Mouse (Mus musculus) CH12F3 (cell line): ENCODE data around the gene Pclo.
"Not testable (repeated sequence)": the region's sequence is repeated elsewhere in the genome, so short reads cannot be mapped to it uniquely, and the experiment has no call there.

Experiments
- in situ Hi-C: fragments of 300-500 bp; cut with MboI; formaldehyde crosslinking; loops from 2 replicates; pipeline ENCODE4 v1.14.3; 2020; ENCODE audit warnings: low sequenced_read_pairs

The Pclo gene

GRCm38 (mm10) chr5:14514631-14515523 lies at the start of gene Pclo:
Gene Pclo (plus strand): TSS chr5:14514918.
- in situ Hi-C loops = no loop called here

GRCm38 (mm10) chr5:14494431-14494830 lies 20.3 kb upstream of the Pclo start:
- in situ Hi-C loops = not testable (repeated sequence)

- in situ Hi-C loops = no loop called here
Observed at GRCm38 (mm10) chr5:14508522-14508921, 6.2 kb upstream of the Pclo start.

DNA sequence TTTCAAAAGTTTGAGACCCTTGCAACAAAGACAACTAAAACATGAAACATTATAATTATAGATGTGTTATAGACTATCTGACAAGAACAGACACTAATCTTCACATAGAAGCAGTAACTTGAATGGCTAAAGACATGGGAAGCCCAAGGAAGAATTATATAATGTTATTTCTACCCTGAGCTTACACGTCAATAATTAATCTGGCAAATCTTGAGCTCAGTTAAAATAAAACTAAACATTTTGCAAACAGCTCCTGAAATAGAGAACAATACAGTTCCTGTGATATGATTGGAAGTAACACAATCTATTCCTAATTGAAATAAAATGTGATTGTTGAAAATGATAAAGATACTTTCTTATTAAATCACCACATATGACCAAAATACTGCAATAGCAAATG lies 5.1 kb upstream of the Pclo start:
- in situ Hi-C loops = no loop called here

DNA sequence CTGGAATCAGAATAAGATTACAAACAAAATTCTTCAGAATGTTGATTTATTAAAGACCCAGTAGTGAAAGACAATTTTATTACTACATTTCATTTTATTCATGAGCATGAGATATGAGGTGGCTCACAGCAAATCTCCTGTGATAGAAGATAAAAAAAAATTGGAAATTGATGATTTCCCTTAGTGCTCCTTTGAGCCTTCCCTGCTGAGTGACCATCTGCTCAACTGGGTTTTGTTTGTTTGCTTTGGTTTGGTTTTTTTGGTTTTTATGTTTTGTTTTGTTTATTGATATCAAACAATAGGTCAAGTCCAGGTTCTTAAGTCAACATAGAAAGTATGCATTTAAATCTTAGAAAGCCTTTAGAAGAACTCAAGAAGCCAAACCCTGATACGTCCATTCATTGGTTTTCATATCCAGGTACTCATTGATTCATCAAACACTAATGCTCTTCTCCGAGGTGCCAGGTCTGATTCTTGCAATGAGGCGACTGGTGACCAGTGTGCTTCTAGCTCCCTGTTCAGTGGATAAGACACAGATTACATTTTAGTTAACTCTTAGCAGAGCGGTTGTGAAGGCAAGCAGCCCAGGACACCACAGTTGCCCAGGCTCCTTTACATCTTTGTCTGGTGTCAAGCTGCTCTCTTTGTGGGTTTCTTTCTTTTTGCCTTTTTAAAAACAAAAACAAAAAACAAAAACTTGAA lies 3.6 kb downstream of the Pclo start:
- in situ Hi-C loops = no loop called here

DNA sequence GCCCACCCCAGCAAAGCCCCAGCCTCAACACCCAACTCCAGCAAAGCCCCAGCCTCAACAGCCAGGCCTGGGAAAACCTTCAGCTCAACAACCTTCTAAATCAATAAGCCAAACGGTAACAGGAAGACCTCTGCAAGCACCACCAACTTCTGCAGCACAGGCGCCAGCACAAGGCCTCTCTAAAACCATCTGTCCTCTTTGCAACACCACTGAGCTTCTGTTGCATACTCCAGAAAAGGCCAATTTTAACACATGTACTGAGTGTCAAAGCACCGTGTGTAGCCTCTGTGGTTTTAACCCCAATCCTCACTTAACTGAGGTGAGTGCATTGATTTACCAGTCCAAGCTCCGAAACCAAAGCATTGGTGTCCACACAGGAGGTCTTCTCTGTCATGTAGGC lies 7.3 kb downstream of the Pclo start:
- in situ Hi-C loops = no loop called here

DNA sequence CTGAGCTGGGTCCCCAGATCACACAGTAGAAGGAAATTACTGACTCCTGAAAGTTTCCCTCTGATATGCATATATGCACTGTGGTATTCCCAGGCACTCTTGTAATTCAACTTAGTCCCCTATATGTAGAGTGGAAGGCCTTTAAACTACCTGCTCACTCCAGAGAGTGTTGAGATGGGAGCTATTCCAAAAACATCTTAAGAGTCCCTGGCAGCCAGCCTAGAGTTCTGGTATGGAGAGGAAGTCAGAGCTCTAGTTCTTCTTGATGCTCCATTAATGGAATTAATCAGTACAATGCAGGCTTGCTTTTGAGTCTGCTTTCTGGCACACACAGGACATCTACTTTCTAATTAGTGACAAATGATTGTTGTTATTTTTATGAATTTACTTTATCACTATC lies 11.3 kb downstream of the Pclo start:
- in situ Hi-C loops = no loop called here

GRCm38 (mm10) chr5:14527796-14528195 lies 13.1 kb downstream of the Pclo start:
- in situ Hi-C loops = no loop called here

- in situ Hi-C loops = no loop called here
Observed at GRCm38 (mm10) chr5:14531906-14532305, 17.2 kb downstream of the Pclo start.

DNA sequence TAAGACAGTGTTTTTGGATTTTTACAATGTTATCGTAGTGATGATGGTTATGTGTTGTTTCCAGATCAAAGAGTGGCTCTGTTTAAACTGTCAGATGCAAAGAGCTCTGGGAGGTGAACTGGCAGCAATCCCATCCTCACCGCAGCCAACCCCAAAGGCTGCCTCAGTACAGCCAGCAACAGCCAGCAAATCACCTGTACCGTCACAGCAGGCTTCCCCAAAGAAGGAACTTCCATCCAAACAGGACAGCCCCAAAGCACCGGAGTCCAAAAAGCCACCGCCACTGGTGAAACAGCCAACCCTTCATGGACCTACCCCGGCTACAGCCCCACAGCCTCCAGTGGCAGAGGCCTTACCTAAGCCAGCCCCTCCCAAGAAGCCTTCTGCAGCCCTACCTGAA lies 24.6 kb downstream of the Pclo start:
- in situ Hi-C loops = no loop called here

DNA sequence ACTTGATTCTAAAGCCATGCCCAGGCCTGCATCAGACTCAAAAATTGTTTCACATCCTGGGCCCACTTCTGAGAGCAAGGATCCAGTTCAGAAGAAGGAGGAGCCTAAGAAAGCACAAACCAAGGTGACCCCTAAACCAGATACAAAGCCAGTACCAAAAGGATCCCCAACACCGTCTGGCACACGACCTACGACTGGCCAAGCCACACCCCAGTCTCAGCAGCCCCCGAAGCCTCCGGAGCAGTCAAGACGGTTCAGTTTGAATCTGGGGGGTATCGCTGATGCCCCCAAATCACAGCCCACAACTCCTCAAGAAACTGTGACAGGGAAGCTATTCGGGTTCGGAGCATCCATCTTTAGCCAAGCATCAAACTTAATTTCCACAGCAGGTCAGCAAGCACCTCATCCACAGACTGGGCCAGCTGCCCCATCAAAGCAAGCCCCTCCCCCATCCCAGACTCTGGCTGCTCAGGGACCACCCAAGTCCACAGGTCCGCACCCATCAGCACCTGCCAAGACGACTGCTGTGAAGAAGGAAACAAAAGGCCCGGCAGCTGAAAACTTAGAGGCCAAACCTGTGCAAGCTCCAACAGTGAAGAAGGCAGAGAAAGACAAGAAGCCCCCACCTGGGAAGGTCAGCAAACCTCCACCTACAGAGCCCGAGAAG lies 25.4 kb downstream of the Pclo start:
- in situ Hi-C loops = no loop called here

DNA sequence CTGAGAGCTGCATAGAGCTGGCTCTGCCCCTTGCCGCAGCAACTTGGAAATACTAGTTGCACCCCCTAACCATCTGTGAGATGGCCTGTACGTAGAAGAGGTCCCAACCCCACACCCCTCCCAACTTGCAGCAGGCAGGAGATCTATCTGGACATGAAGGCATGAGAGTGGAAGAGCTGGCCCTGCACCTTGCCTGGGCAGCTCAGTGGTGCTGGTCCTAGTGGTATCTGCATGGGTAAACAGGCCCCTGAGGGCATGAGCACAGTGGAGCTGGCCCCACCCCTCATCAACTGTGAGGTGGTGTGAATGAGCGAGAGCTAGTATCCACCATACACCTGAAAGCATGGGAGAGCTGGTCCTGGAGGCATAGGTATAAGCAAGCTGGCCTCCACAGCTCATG lies 60.9 kb downstream of the Pclo start:
- in situ Hi-C loops = no loop called here

- in situ Hi-C loops = no loop called here
Observed at GRCm38 (mm10) chr5:14591479-14591878, 76.8 kb downstream of the Pclo start.

DNA sequence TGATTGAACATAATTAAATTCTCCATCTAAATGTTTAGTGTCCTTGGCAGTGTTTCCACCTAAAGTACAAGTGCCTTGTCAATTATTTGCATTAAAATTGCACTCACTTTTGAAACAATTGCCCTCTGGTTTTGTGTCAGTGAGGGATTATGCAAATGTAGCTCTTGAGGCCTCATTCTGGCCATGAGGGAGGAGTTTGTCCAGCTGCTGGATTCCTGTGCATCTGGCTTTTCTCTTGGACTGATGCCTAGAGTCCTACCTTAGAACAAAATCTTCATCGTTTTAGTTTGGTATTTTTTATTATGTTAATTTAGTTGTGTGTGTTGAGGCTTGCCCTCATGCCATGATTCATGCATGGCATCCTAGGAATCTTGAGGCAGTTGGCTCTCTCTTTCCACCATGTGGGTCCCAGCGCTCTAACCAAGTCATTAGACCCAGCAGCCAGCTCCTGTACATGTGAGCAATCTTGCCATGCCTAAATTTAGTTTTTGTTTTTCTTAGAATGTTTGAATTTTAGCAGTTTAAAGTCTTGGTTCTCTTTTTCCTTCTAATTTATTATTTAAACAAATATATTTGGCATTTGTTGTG lies 80.8 kb downstream of the Pclo start:
- in situ Hi-C loops = no loop called here

- in situ Hi-C loops = no loop called here
Observed at GRCm38 (mm10) chr5:14608318-14608717, 93.6 kb downstream of the Pclo start.

DNA sequence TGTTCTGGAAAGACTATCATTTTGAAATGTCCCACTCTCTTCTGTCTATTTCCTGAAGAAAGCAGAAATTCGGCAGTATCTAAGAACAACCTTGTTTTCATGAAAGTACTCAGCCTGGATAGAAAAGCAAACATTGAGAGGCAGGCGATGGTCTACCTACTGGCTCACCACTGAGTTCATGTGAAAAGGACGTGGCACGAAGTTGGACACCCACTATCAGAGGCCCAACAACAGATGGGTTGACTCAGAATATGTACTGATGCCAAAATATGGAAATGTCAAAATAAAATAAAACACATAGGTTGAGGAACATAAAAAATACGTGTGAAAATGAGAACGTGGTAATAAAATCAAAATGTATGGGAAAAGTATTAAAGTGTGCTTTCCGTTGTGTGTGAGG lies 106.4 kb downstream of the Pclo start:
- in situ Hi-C loops = no loop called here

- in situ Hi-C loops = no loop called here
Observed at GRCm38 (mm10) chr5:14623360-14623759, 108.6 kb downstream of the Pclo start.

GRCm38 (mm10) chr5:14641260-14641659 lies 126.5 kb downstream of the Pclo start:
- in situ Hi-C loops = no loop called here

DNA sequence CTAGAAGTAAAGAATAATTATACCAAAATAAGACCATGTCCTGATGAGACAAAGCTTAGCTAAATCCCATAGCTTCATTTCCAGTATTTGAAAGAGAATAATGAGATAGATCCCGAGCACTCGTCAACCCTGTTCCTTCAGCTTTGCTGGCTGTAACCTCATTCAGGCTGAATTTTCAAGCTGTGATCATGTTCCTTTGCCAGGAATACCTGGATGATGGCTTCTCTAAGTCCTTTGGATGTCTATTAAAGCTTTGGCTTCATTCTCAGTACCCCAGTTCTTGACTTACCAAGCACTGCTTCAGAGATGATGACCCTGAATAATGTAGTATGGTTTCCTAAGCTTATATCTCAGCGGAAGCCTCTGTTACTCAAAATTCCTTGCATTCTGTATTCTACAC lies 131.1 kb downstream of the Pclo start:
- in situ Hi-C loops = no loop called here

GRCm38 (mm10) chr5:14660637-14661036 lies 145.9 kb downstream of the Pclo start:
- in situ Hi-C loops = no loop called here

- in situ Hi-C loops = no loop called here
Observed at GRCm38 (mm10) chr5:14662180-14662579, 147.5 kb downstream of the Pclo start.
